Mouse (Mus musculus) liver, embryonic 16.5 days (tissue): ENCODE results near the gene Med14. TPM values are rescaled to one million over a fixed set of nuclear protein-coding genes. Genes with fewer than 3 reads are reported as not detected.

Source experiments
- ATAC-seq: fragments of 200-750 bp; cut with Nextera tagmentation; 2 replicates; pipeline ENCODE4 v1.8.0; 2017; ENCODE audit warnings: low read depth, mild to moderate bottlenecking, moderate number of reproducible peaks, moderate library complexity
- H3K27ac ChIP-seq: fragments of 300-500 bp; sonication (generic); 2 replicates; pipeline ENCODE4 v1.5.1; 2014; ENCODE audit warnings: mild to moderate bottlenecking, low read length
- H3K27me3 ChIP-seq: fragments of 300-500 bp; sonication (generic); 2 replicates; pipeline ENCODE4 v1.6.1; 2014; ENCODE audit warnings: low read depth, low read length, mixed read lengths; ENCODE audit not compliant: control insufficient read depth, insufficient read depth
- H3K36me3 ChIP-seq: fragments of 300-500 bp; sonication (generic); 2 replicates; pipeline ENCODE4 v1.6.1; 2014; ENCODE audit warnings: mild to moderate bottlenecking; ENCODE audit not compliant: control insufficient read depth, insufficient read depth
- H3K4me1 ChIP-seq: fragments of 300-500 bp; sonication (generic); 2 replicates; pipeline ENCODE4 v1.6.1; 2014; ENCODE audit warnings: low read depth, low read length, mixed read lengths; ENCODE audit not compliant: control insufficient read depth
- H3K4me2 ChIP-seq: fragments of 300-500 bp; sonication (generic); 2 replicates; pipeline ENCODE4 v1.6.1; 2014; ENCODE audit warnings: low read depth, low read length, mixed read lengths
- H3K4me3 ChIP-seq: fragments of 300-500 bp; sonication (generic); 2 replicates; pipeline ENCODE4 v1.5.1; 2014; ENCODE audit warnings: low read depth, mild to moderate bottlenecking, low read length
- H3K9ac ChIP-seq: fragments of 300-500 bp; sonication (generic); 2 replicates; pipeline ENCODE4 v1.6.1; 2014; ENCODE audit warnings: low read depth, low read length
- H3K9me3 ChIP-seq: fragments of 300-500 bp; sonication (generic); replicated peaks from 2 replicates; pipeline ENCODE4 v1.6.1; 2016; ENCODE audit warnings: low read length; ENCODE audit not compliant: control insufficient read depth
- WGBS: fragments of 180-500 bp; shearing (Covaris S2); extraction: QIAGEN DNeasy Blood & Tissue Kit; methylation state at CpG from one replicate; pipeline ENCODE4 v1.1.7; 2014; ENCODE audit not compliant: insufficient replicate concordance; 5-methylcytosine and 5-hydroxymethylcytosine counted together
- polyA plus RNA-seq: library from polyadenylated mRNA; unstranded; fragments of >200 nt; fragmentation: Nextera tagmentation; extraction: Ambion mirVana; gene quantifications from 2 replicates; pipeline ENCODE4 v1.2.1, GENCODE M21; 2015

Gene Med14
- polyA plus RNA-seq, 1 experiment from 2014 or later: 4.4 TPM

DNA sequence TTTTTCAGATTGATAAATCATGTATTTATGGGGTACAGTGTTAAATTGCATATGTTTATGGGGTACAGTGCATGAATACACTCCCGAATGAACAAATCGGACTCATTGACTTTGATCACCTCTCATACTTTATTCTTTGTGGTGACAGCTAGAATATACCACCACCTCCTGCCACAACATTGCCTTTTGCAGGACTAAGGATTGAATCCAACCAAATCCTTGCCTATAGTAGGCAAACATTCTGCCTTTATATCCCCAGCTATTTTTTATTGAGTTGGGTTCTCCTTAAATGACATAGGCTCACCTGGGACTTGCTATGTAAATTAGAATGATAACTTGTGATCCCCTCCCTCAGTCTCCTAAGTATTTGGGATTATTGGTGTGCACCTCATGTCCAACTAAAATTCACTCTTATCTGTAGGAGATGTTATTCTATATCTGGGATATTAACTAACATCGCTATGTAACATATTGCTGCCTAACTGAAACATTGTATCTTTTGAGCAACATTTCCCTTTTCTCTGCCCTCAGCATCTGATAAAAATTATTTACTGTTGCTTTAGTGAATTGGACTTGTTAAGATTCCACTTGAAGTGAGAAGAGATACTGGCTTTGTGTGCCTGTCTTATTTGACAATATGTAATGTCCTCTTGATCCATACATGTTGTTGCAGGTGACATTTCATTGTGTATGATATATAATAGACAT is 1.4 kb upstream of the Med14 start:
- Histone ChIP-seq H3K4me2 (peak overlapping the region; percentile 69), H3K27me3 (peaks cover 6% of the 10 kb centered on the region; the same call in 1 of the 2 replicates), H3K4me1 (no peaks in the 10 kb centered on the region; the same call in none of the 2 replicates), H3K4me3 (peak overlapping the region; percentile 76), H3K27ac (peak overlapping the region; percentile 96; the same call in 1 of the 2 replicates), H3K9me3 (no peaks in the 10 kb centered on the region), H3K9ac (peak overlapping the region; percentile 87), H3K36me3 (no peaks in the 10 kb centered on the region)
- no peak for ATAC-seq
- WGBS: 49% methylated on average over 3 of the region's 3 CpGs

DNA sequence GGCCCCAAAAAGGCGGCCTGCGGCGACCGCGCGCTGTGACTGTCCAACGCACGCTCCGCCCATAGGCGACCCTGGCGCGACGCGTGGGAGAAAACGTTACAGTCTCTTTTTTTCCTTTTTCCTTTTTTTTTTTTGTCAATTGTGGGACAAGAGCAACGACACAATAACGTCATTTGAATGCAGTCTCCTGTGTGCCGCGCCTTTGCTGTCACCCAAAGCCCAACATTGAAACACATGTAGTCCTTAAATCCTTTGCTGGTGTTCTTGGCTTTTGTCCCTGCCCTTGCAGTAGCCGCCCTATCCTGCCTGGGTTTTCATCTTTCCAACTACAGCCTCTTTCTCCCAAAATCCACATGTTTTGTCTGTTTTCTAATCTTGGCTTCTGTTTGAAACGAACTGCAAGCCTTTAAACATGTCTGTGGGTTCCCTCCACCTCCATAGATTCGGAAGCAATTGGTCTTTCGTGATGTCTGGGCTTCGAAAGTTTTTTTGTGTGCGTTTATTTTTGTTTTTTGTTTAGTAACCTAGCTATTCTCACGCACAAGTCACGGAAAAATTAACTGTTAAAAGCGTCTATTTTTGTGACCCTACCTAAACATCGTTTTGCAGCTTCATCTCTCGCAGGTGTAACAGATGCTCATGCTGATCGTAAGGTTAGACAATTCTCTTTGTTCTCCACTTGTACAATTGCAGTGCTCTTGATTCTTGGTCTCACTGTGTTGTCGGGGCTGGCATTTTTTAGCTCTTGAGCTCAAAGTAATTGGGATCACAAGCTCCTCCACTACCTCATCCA is 657 bp upstream of the Med14 start:
- H3K4me1 ChIP-seq: no peaks in the 10 kb centered on the region; the same call in none of the 2 replicates
- H3K4me2 ChIP-seq: peak overlapping the region; percentile 69
- peaks cover 6% of the 10 kb centered on the region; the same call in 1 of the 2 replicates for H3K27me3 ChIP-seq
- WGBS: 15% methylated on average over 32 of the region's 32 CpGs
- H3K27ac ChIP-seq: peak overlapping the region; percentile 96
- ATAC-seq: no peak
- H3K4me3 ChIP-seq: peak overlapping the region; percentile 76
- no peaks in the 10 kb centered on the region for H3K9me3 ChIP-seq
- no peaks in the 10 kb centered on the region for H3K36me3 ChIP-seq
- H3K9ac ChIP-seq: peak overlapping the region; percentile 87

DNA sequence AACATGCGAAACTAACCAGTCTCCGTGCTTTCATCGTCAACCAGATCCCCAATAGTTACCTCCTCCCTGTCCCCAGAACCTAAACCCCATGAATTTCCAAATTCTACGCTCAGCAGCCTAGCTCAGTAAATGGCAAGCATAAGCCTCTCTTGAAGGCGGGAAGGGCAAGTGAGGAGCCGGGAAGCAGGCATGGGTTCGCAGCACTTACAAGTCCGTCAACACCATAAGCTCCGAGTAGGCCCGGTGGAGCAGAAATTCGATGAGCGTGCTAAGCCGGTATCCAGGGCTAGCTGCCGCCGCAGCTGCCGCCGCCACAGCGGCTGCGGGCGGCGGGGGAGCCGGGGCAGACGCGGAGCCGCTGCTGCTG is 631 bp downstream of the Med14 start:
- WGBS: 8% methylated on average over 25 of the region's 25 CpGs
- peak overlapping the region; percentile 87 for H3K9ac ChIP-seq
- H3K4me3 ChIP-seq: peak overlapping the region; percentile 76
- H3K4me1 ChIP-seq: no peaks in the 10 kb centered on the region; the same call in none of the 2 replicates
- peaks cover 6% of the 10 kb centered on the region; the same call in 1 of the 2 replicates for H3K27me3 ChIP-seq
- peak overlapping the region; percentile 96 for H3K27ac ChIP-seq
- no peaks in the 10 kb centered on the region for H3K9me3 ChIP-seq
- peak; percentile 14 for ATAC-seq
- H3K36me3 ChIP-seq: no peaks in the 10 kb centered on the region
- peak overlapping the region; percentile 69 for H3K4me2 ChIP-seq

DNA sequence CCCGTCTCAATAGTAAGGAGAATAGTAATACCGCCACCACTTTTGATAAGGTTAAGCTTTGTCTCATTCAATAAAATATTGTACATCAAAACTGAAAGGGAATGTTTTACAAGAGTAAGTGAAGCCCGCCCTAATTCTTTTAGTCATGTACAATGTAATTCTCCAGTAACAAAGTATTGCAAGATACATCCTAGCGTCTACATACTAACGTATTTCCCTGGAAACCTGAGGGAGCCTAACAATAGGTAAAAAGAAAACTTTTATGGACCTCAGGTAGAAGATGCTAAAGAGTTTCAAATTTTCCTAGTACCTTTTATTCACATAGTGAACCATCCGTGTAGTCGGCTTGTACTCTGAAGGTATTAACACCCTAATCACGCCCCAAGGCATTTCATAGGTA is 1.4 kb downstream of the Med14 start:
- Histone ChIP-seq H3K27me3 (peaks cover 6% of the 10 kb centered on the region; the same call in 1 of the 2 replicates), H3K4me2 (peak overlapping the region; percentile 69), H3K4me3 (peak overlapping the region; percentile 76), H3K27ac (no peak overlapping the region), H3K36me3 (no peaks in the 10 kb centered on the region), H3K9ac (peak overlapping the region; percentile 52), H3K4me1 (no peaks in the 10 kb centered on the region; the same call in none of the 2 replicates), H3K9me3 (no peaks in the 10 kb centered on the region)
- 20% methylated on average over 8 of the region's 8 CpGs for WGBS
- no peak for ATAC-seq

DNA sequence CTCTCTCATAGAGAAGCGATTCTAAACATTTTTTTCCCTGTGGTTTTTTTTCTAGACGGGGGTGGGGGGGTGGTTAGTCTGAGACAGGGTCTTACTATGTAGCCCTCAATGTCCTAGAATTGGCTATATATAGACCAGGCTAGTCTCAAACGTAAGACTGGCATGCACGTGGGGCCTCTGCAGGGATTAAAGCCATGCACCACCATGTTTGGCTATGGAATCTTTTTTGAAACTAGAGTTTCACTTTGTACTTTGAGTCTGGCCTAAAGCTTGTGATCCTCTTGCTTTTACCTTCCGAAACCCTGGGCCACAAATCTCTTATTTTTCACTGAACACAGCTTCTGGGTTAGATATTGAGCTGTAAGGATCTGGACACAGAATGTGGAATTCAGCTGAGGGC is 2.2 kb downstream of the Med14 start:
- no peak for ATAC-seq
- Histone ChIP-seq H3K27me3 (peaks cover 6% of the 10 kb centered on the region; the same call in 1 of the 2 replicates), H3K4me1 (no peaks in the 10 kb centered on the region; the same call in none of the 2 replicates), H3K4me2 (peak overlapping the region; percentile 69), H3K9ac (no peak overlapping the region), H3K36me3 (no peaks in the 10 kb centered on the region), H3K9me3 (no peaks in the 10 kb centered on the region), H3K4me3 (peak overlapping the region; percentile 76), H3K27ac (no peak overlapping the region)
- WGBS: 36% methylated on average over 5 of the region's 5 CpGs

DNA sequence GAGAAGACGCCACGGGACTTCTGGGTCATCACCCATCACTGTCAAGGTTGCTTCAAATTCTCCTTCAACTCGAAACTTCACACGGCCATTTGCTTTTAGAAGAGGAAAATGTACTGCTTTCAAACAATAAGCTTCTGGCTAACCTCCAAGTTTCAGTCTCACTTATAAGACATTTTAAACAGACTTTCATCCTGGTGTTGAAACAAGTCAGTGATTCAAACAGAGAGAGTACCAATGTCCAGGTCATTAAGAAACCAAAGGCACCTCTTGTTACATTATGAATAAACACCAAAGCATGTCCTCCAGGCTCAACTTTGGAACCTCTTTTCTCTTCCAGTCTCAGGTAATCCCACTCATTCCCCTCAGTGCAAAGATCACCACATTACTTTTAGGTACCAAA is 14.0 kb downstream of the Med14 start:
- H3K4me2 ChIP-seq: no peak overlapping the region
- no peaks in the 10 kb centered on the region for H3K9me3 ChIP-seq
- peaks cover 6% of the 10 kb centered on the region for H3K36me3 ChIP-seq
- no peak for ATAC-seq
- H3K4me1 ChIP-seq: no peaks in the 10 kb centered on the region
- H3K27ac ChIP-seq: no peak overlapping the region
- H3K27me3 ChIP-seq: no peaks in the 10 kb centered on the region
- 79% methylated on average over 4 of the region's 4 CpGs for WGBS
- no peak overlapping the region for H3K4me3 ChIP-seq
- H3K9ac ChIP-seq: no peak overlapping the region

DNA sequence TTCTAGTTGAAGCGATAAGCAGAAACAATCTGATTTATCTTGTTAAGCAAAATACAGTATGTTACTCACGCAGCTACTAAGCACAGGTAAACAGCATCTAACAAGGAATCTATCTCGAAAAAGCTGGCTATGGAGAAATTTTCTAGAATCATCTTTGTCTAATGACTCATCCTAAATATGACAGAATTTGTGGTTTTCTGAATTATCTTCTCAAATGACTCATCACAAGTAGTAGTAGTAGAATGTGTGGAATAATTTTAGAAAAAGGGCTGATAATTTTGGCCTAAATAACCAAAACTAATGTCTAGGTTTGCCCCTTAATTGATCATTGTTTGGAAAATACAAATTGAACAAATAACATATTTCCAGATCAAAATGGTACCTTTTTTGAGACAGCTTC is 15.1 kb downstream of the Med14 start:
- H3K27me3 ChIP-seq: no peaks in the 10 kb centered on the region
- no peak for ATAC-seq
- 76% methylated on average over 3 of the region's 3 CpGs for WGBS
- no peak overlapping the region for H3K27ac ChIP-seq
- H3K4me1 ChIP-seq: no peaks in the 10 kb centered on the region
- H3K9ac ChIP-seq: no peak overlapping the region
- no peak overlapping the region for H3K4me2 ChIP-seq
- H3K36me3 ChIP-seq: peaks cover 6% of the 10 kb centered on the region
- no peak overlapping the region for H3K4me3 ChIP-seq
- H3K9me3 ChIP-seq: no peaks in the 10 kb centered on the region

DNA sequence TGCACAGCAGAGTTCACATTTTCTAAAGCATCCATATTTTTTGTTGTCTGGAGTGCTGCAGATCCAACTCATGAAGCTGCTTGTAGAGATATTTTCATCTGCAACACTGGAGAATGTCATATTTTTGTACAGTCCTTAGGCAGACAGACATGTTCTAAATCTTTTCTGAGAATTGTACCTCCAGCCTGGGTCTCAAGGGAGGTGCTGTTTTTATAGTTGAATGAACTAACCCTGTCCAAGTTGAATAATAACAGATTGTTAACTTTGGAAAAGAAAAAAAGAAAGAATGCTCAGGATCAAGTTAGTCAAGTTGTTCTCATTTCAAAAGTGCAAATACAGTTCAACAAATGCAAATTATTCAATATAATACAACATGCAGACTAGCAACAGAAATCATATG is 21.5 kb downstream of the Med14 start:
- H3K27ac ChIP-seq: no peak overlapping the region
- no peaks in the 10 kb centered on the region; the same call in 1 of the 2 replicates for H3K36me3 ChIP-seq

DNA sequence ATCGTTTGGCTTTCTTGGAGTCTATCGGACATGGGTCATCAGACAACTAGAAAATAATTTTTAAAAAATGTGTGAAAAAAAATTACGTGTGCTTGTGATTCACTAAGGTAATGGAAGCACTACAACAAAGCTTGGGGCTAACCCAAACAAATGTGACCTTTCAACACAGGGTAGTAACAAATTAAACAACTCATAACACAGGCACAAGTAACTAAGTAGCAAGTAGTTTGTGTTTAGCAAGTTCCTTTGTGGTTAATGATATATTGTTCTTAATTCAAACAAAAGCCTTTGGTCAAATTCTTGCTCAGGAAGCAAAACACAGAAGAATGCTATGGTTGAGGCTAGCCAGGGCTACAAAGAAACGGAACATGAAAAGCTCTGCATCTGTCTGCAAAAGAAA is 45.8 kb downstream of the Med14 start:
- Histone ChIP-seq H3K4me3 (no peak overlapping the region), H3K4me1 (no peaks in the 10 kb centered on the region), H3K9ac (no peak overlapping the region), H3K4me2 (no peak overlapping the region), H3K36me3 (peaks cover 3% of the 10 kb centered on the region; the same call in 1 of the 2 replicates), H3K27me3 (no peaks in the 10 kb centered on the region), H3K27ac (no peak overlapping the region), H3K9me3 (no peaks in the 10 kb centered on the region)
- WGBS: 75% methylated on average over 4 of the region's 4 CpGs
- ATAC-seq: no peak

More for the DNA sequence above, 21.5 kb downstream of the Med14 start:
- Histone ChIP-seq H3K4me3 (no peak overlapping the region), H3K4me2 (no peak overlapping the region), H3K4me1 (no peaks in the 10 kb centered on the region), H3K27me3 (no peaks in the 10 kb centered on the region), H3K9ac (no peak overlapping the region), H3K9me3 (no peaks in the 10 kb centered on the region)
- ATAC-seq: no peak
